Mouse (Mus musculus): Measurements from ENCODE around the gene Shc4.

DNA sequence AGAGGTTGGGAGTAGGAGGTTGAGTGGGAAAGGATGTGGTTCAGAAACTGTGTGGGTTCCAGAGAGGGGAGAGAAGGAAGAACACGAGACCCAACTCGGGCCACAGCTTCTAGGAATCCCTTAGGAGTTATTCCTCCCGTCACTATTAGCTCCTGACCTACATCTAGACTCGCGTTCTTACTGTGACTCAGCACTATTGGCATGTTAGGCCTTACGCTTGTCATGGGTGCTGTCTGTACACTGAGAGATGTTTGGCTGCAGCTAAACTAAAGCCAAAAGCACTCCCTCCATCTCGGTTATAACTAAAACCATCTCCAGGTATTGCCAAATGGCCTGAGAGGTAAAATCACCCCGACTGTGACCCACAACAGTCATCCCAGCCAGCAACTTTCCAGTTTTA, 7.3 kb downstream of the Shc4 start:
- TF ChIP-seq EP300 (IDR thresholded peaks at IDR 0.05; ENCODE audit: low read depth) (no peak), CTCF (IDR thresholded peaks at IDR 0.05; ENCODE audit: low read depth) (no peak)

Data from heart, postnatal 0 days (tissue).